Mouse (Mus musculus) brain, adult 2 months (tissue): ENCODE data around the gene Fam173a.
"Not testable (repeated sequence)": the region's sequence is repeated elsewhere in the genome, so short reads cannot be mapped to it uniquely, and the experiment has no call there.

Experiments
- DNase-seq: peaks from one replicate; pipeline ENCODE4 v3.0.0; 2011; ENCODE audit warnings: low read depth, low spot score

The Fam173a gene

DNA sequence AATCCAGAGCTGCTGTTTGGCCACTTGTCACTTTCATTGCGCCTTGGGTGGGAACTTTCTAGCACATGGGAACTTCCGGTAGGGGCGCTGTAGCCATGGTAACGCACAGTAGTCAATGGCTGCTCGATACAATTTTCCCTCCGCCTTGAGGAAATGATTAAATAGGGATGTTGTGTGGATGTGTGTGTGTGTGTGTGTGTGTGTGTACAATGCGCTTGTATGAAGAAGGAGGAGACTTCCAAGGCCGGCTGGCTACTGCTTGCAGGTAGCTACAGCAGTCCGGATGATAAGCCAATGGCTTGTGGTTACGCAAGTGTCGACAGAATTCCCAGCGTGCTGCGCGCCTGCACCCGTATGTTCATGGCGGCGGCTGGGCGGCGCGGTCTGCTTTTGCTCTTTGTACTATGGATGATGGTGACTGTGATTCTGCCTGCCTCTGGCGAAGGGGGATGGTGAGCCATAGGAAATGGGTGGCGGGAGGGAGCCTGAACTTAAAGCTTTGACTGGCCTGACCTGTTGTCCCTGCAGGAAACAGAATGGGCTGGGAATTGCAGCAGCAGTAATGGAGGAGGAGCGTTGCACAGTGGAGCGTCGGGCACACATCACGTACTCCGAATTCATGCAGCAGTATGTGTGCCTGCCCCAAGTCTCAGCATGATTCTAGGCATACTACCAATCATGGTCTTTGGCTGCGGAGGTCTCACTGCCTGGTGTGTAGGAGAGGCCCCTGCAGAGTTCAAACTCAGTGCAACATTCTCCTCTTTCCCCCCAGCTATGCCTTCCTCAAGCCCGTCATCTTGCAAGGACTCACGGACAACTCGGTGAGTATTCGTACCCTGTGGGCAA lies 36.2 kb upstream of the Fam173a start, which contains the start of gene Jmjd8:
Gene Jmjd8 (plus strand): TSS at position 156 of the 846 bp plus-strand sequence.
- peak; percentile 97 for DNase-seq

DNA sequence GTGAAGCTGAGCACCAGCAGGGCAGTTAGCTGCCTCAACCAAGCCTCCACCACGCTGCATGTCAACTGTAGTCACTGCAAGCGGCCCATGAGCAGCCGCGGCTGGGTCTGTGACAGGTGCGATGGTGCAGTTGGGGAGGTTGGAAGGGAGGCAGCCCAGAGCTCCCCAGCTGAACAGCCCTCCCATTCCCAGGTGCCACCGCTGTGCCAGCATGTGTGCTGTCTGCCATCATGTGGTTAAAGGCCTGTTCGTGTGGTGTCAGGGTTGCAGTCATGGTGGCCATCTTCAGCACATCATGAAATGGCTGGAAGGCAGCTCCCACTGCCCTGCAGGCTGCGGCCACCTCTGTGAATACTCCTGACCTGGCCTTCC lies 35.5 kb upstream of the Fam173a start:
- DNase-seq = no peak

- DNase-seq = no peak
Measured at GRCm38 (mm10) chr17:25827546-25828222, 35.0 kb upstream of the Fam173a start.

- no peak for DNase-seq
Measured at GRCm38 (mm10) chr17:25827011-25827410, 34.3 kb upstream of the Fam173a start.

GRCm38 (mm10) chr17:25825984-25826570 lies 33.4 kb upstream of the Fam173a start:
- DNase-seq = no peak

- no peak for DNase-seq
Measured at GRCm38 (mm10) chr17:25825311-25825710, 32.6 kb upstream of the Fam173a start.

DNA sequence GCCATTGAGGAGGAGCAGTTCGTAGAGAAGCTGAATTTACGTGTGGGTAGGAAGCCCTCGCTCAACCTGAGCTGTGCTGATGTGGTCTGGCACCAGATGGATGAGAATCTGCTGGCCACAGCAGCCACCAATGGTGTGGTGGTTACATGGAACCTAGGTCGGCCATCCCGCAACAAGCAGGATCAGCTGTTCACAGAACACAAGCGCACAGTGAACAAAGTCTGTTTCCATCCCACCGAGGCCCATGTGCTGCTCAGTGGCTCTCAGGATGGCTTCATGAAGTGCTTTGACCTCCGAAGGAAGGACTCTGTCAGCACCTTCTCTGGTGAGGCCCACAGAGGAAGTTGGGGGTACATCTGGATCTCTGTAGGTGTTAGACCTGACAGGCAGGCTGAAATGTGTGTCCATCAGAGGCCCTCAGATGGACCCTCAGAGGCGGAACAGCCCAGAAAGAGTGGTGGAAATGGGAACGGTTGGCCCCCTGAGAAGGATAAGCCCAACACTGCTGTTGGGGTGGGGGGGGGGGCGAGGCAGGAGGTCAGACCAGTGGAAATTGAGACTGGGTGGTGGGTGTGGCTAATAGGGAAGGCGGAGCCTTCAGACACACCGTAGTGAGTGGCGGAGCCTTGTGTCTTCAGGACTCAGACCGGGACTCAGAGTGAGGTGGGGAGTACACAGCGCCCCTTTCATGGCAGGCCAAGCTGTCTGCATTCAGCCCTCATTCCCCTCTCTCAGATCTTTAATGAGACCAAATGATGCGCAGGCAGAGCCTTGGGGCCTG lies 31.9 kb upstream of the Fam173a start:
- DNase-seq = no peak

DNA sequence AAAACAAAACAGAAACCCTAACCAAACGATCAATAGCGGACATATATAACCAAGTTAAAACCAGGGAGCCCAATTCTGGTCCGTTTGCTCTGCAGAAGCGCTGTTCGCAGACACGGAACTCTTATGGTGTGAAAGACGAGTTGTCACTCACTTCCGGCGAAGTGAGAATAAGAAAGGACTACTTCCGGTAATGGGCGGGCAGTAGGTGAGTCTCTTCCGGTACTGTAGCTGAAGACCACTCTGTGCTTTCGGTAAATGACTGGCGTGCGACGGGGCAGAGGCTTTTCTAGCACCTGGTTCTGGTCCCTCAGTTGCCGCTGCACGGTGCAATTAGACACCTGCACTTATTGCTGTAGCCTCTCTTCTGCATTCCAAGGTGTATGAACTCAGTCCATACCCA lies 30.8 kb upstream of the Fam173a start, which contains the start of gene Wdr24:
Gene Wdr24 (plus strand): TSS at position 176 of the 400 bp plus-strand sequence.
- peak; percentile 96 for DNase-seq

DNA sequence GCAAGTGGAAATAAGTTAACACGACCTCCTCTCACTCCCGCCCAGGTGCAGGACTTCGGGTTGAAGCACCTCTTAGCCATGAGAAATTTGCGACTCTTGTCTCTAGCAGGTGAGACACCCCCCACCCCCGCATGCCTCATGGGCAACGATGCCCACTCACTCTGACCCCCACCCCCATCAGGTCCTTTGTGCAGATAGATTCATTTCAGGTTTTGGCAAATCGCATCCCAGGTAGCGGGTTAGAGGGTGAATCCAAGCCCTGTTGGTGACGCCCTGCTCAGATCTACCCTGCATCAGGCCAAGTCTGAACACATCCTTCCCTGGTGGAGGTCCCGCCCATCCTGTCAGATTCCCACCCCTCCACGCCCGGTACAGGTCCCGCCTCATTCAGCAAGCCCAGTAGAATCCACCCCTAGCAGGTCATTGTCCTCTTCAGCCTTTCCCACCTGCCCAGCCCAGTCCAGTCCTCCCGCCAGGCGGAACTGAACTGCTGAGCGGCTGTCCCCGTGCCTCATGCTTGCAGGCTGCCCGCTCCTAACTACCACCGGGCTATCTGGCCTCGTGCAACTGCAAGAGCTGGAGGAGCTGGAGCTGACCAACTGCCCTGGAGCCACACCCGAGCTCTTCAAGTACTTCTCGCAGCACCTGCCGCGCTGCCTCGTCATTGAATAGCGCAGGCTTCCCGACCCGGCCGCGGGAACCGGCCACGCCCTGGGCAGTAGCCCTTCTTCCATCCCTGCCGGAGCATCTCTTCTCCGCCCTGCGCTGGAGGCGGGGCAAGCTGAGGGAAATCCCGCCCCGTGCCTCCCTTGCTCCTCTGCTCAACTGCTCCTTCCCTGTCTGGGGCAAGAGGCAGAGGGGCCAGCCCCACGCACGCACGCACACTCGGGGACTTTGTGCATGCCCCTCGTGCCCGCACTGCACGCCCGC lies 26.4 kb upstream of the Fam173a start:
- no peak for DNase-seq

DNA sequence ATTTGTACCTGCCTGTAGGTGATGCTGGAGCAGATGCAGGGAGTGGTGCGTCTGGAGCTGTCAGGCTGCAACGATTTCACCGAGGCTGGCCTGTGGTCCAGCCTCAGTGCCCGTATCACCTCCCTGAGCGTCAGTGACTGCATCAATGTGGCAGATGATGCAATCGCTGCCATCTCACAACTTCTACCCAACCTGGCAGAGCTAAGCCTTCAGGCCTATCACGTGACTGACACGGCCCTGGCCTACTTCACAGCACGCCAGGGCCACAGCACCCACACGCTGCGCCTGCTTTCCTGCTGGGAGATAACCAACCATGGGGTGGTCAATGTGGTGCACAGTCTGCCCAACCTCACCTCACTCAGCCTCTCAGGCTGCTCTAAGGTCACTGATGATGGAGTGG lies 25.0 kb upstream of the Fam173a start:
- no peak for DNase-seq

- peak; percentile 92 for DNase-seq
Measured at GRCm38 (mm10) chr17:25813471-25813870, 20.8 kb upstream of the Fam173a start.

GRCm38 (mm10) chr17:25810890-25811289 lies 18.2 kb upstream of the Fam173a start:
- DNase-seq = peak; percentile 64

DNA sequence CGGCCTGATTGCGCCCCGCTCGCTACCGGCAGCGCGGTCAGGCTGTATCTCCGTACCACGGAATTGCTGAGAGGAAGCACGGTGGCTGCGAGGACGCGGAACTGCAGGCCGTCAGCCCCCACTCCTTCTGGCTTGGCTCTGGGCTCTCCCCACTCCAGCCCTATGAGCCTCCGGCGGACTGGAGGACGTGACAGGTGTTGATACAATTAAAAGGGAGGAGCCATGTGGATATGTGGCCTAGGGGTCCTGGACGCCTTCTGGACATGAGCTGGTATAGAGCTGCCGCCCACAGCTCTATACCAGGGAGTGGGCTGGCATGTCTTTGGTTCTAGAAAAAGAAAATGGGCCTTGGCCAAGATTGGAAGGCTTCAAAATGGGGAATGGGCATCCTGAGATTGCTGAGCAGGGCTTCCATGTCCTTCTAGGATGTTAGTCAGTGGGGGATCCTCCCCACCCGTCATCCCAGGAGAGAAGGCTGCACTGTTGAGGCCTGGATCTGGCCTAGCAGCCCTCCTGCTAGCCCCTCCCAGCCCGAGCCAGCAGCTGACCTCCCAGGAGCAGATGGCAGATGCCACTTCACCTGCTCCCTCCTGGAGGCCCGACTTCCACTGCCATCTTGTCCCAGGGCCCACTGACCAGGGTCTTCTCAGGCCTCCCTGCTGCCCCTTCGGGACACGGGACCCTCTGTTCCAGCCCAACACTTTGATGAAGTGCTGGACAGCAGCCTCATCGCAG lies 17.1 kb upstream of the Fam173a start:
- peak; percentile 89 for DNase-seq

DNA sequence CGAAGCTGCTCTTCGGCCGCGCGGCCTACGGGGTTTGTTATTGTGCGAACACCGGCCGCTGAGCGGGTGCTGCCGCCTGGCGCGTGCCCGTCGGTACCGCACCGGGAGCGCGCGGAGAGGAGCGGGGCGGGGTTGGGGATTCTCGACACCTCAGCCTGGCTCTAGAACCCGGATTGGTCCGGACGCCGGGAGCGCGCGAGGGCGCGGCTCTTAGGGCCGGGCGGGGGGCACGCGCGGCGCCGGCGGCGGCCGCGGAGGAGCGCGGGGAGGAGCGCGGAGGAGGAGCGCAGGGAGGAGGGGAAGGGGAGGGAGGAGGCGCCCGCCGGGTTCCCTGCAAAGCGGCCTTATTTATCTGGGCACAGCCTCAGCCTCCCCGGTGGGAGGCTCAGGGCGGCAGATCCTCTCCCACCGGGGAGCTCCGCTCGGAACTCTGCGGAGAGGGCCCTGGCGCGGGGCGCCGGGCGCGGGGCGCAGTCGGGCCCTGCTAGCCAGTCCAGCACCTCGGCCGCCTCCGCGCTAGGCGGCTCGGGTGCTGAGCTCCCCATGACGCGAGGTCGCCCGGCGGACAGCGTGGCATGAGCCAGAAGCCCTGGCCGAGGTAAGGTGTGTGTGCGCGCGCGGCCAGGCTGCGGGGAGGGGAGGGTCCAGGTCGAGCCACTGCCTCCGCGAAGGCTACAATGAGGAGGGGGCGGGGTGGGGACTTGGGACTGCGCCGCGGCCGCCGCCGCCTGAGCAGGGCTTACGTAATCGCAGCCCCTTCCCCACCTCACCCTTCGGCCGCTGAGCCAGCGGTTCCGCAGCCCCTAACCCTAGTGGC lies 16.3 kb upstream of the Fam173a start, which contains the start of gene Fbxl16:
Gene Fbxl16 (plus strand): TSS at position 297 of the 817 bp plus-strand sequence.
- DNase-seq = peak; percentile 99

DNA sequence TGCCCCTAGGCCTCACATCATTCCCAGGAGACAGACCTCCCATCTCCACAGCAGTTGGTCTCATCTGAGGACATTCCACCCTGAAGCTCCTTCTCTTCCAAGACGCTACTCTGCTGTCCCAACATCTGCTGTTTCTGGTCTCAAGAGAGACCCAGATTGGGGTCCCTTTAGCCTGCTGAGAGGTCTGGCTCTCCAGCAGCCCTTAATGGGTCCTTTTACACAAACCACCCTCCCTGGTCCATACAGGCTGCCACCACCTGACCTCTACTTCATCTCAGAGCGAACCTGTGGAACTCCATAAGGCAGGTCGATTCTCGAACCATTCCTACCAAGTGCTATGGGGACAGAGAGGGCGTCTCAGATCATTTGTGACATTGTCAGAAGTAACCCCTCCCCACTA lies 15.3 kb upstream of the Fam173a start:
- DNase-seq = no peak

DNA sequence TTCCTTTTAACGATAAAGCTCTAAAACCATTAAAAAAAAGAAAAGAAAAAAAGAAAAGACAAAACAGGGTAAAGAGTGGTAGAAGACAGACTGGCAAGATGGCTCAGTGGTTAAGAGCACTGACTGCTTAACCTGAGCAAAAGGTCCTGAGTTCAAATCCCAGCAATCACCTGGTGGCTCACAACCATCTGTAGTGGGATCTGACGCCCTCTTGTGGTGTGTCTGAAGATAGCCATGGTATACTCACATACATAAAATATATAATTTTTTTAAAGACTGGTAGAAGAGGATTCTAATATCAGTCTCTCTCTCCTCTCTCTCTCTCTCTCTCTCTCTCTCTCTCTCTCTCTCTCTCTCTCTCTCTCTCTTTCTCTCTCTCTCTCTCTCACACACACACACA lies 14.8 kb upstream of the Fam173a start:
- not testable (repeated sequence) for DNase-seq

GRCm38 (mm10) chr17:25806507-25806906 lies 13.8 kb upstream of the Fam173a start:
- DNase-seq = no peak

- DNase-seq = peak; percentile 94
Measured at GRCm38 (mm10) chr17:25802825-25803517, 10.3 kb upstream of the Fam173a start.
